Mouse (Mus musculus): ENCODE measurements around the gene Exoc3l. TPM values are rescaled to one million over a fixed set of nuclear protein-coding genes. Genes with fewer than 3 reads are reported as not detected.

Exoc3l gene
- total and polyA plus RNA-seq, 3 experiments, result 3.9 to 11.8 (median 4.7) TPM

- DNase-seq, result no peak
- TF ChIP-seq POLR2A (IDR thresholded peaks at IDR 0.05; ENCODE audit: insufficient read depth, low read depth, low read length), result no peak
- TF ChIP-seq CTCF (IDR thresholded peaks at IDR 0.05), result no peak
- TF ChIP-seq EP300 (IDR thresholded peaks at IDR 0.05; ENCODE audit: insufficient read depth, low read depth, low read length), result no peak
- 93% methylated on average over 12 of the region's 12 CpGs for WGBS
- intact Hi-C loops (cut with DNase I), result no loop called here
- Histone ChIP-seq H3K9ac (ENCODE audit: low read depth, low read length) (no peak overlapping the region), H3K27ac (no peak overlapping the region), H3K36me3 (ENCODE audit: control insufficient read depth, insufficient read depth, low read length) (no peaks in the 10 kb centered on the region), H3K4me1 (ENCODE audit: control insufficient read depth, insufficient read depth, low read length) (peaks cover 8% of the 10 kb centered on the region), H3K79me2 (replicated peaks; ENCODE audit: control insufficient read depth, insufficient read depth, low read length) (no peaks in the 10 kb centered on the region), H3K27me3 (ENCODE audit: control insufficient read depth, insufficient read depth, low read length) (no peaks in the 10 kb centered on the region), H3K4me3 (no peak overlapping the region)
These were observed 34.4 kb upstream of the Exoc3l start for GRCm38 (mm10) chr8:105330325-105330724.

GRCm38 (mm10) chr8:105326968-105327367 lies 31.1 kb upstream of the Exoc3l start:
- H3K4me1 ChIP-seq (ENCODE audit: control insufficient read depth, insufficient read depth, low read length), result peaks cover 8% of the 10 kb centered on the region
- H3K36me3 ChIP-seq (ENCODE audit: control insufficient read depth, insufficient read depth, low read length), result no peaks in the 10 kb centered on the region
- peak overlapping the region; percentile 93 for H3K27ac ChIP-seq
- peak overlapping the region; percentile 63 for H3K9ac ChIP-seq (ENCODE audit: low read depth, low read length)
- no peaks in the 10 kb centered on the region for H3K27me3 ChIP-seq (ENCODE audit: control insufficient read depth, insufficient read depth, low read length)
- TF ChIP-seq POLR2A (IDR thresholded peaks at IDR 0.05; ENCODE audit: insufficient read depth, low read depth, low read length) (no peak), CTCF (IDR thresholded peaks at IDR 0.05) (no peak), EP300 (IDR thresholded peaks at IDR 0.05; ENCODE audit: insufficient read depth, low read depth, low read length) (no peak)
- H3K79me2 ChIP-seq (replicated peaks; ENCODE audit: control insufficient read depth, insufficient read depth, low read length), result no peaks in the 10 kb centered on the region
- intact Hi-C loops (cut with DNase I), result loop anchor here (1.0 to 2.0 kb wide), 2 partner anchors 20 to 30 kb away; partner anchors contain the start of genes E2f4 and Fhod1
- peak overlapping the region; percentile 90 for H3K4me3 ChIP-seq
- 21% methylated on average over 6 of the region's 6 CpGs for WGBS
- no peak for DNase-seq

- TF ChIP-seq EP300 (IDR thresholded peaks at IDR 0.05; ENCODE audit: insufficient read depth, low read depth, low read length) (peak; percentile 62), POLR2A (IDR thresholded peaks at IDR 0.05; ENCODE audit: insufficient read depth, low read depth, low read length) (peak; percentile 95), CTCF (IDR thresholded peaks at IDR 0.05) (peak; percentile 62)
- H3K27ac ChIP-seq, result peak within 1 kb of the TSS; percentile 93
- no peaks in the 10 kb centered on the region for H3K79me2 ChIP-seq (replicated peaks; ENCODE audit: control insufficient read depth, insufficient read depth, low read length)
- no peaks in the 10 kb centered on the region for H3K27me3 ChIP-seq (ENCODE audit: control insufficient read depth, insufficient read depth, low read length)
- intact Hi-C loops (cut with DNase I), result loop anchor here (1.0 to 2.0 kb wide), 2 partner anchors 21 to 29 kb away; partner anchors contain the start of genes E2f4 and Fhod1
- WGBS, result 1% methylated on average over 36 of the region's 36 CpGs
- H3K4me1 ChIP-seq (ENCODE audit: control insufficient read depth, insufficient read depth, low read length), result peaks cover 8% of the 10 kb centered on the region
- H3K36me3 ChIP-seq (ENCODE audit: control insufficient read depth, insufficient read depth, low read length), result no peaks in the 10 kb centered on the region
- H3K4me3 ChIP-seq, result peak within 1 kb of the TSS; percentile 90
- peak; percentile 96 to 98 for DNase-seq
- peak within 1 kb of the TSS; percentile 77 for H3K9ac ChIP-seq (ENCODE audit: low read depth, low read length)
These were observed 30.3 kb upstream of the Exoc3l start, which contains the start of the genes Lrrc29 and Tmem208 for GRCm38 (mm10) chr8:105326141-105326672. Gene Lrrc29 (minus strand): TSS chr8:105326278. Gene Tmem208 (plus strand): TSS chr8:105326354.

- Histone ChIP-seq H3K4me1 (ENCODE audit: control insufficient read depth, insufficient read depth, low read length) (peaks cover 8% of the 10 kb centered on the region), H3K4me3 (peak overlapping the region; percentile 90), H3K36me3 (ENCODE audit: control insufficient read depth, insufficient read depth, low read length) (no peaks in the 10 kb centered on the region), H3K9ac (ENCODE audit: low read depth, low read length) (peak overlapping the region; percentile 77), H3K27ac (peak overlapping the region; percentile 93), H3K27me3 (ENCODE audit: control insufficient read depth, insufficient read depth, low read length) (no peaks in the 10 kb centered on the region), H3K79me2 (replicated peaks; ENCODE audit: control insufficient read depth, insufficient read depth, low read length) (no peaks in the 10 kb centered on the region)
- no peak for DNase-seq
- intact Hi-C loops (cut with DNase I), result loop anchor here (1.0 to 2.0 kb wide), 2 partner anchors 21 to 28 kb away; partner anchors contain the start of genes E2f4 and Fhod1
- TF ChIP-seq CTCF (IDR thresholded peaks at IDR 0.05), result no peak
- no peak for TF ChIP-seq POLR2A (IDR thresholded peaks at IDR 0.05; ENCODE audit: insufficient read depth, low read depth, low read length)
- TF ChIP-seq EP300 (IDR thresholded peaks at IDR 0.05; ENCODE audit: insufficient read depth, low read depth, low read length), result no peak
- 1% methylated on average over 12 of the region's 12 CpGs for WGBS
These were observed 29.8 kb upstream of the Exoc3l start for GRCm38 (mm10) chr8:105325641-105326093.

- intact Hi-C loops (cut with DNase I), result no loop called here
- DNase-seq, result no peak
- no peak for TF ChIP-seq POLR2A (IDR thresholded peaks at IDR 0.05; ENCODE audit: insufficient read depth, low read depth, low read length)
- TF ChIP-seq EP300 (IDR thresholded peaks at IDR 0.05; ENCODE audit: insufficient read depth, low read depth, low read length), result no peak
- no peak for TF ChIP-seq CTCF (IDR thresholded peaks at IDR 0.05)
- WGBS, result 71% methylated on average over 4 of the region's 4 CpGs
- Histone ChIP-seq H3K4me1 (ENCODE audit: control insufficient read depth, insufficient read depth, low read length) (peaks cover 8% of the 10 kb centered on the region), H3K4me3 (no peak overlapping the region), H3K9ac (ENCODE audit: low read depth, low read length) (no peak overlapping the region), H3K79me2 (replicated peaks; ENCODE audit: control insufficient read depth, insufficient read depth, low read length) (no peaks in the 10 kb centered on the region), H3K27me3 (ENCODE audit: control insufficient read depth, insufficient read depth, low read length) (no peaks in the 10 kb centered on the region), H3K36me3 (ENCODE audit: control insufficient read depth, insufficient read depth, low read length) (no peaks in the 10 kb centered on the region), H3K27ac (no peak overlapping the region)
These were observed 27.3 kb upstream of the Exoc3l start for GRCm38 (mm10) chr8:105323183-105323582.

- Histone ChIP-seq H3K4me3 (no peak overlapping the region), H3K27me3 (ENCODE audit: control insufficient read depth, insufficient read depth, low read length) (no peaks in the 10 kb centered on the region), H3K4me1 (ENCODE audit: control insufficient read depth, insufficient read depth, low read length) (peaks cover 1% of the 10 kb centered on the region; the same call in 1 of the 2 replicates), H3K27ac (no peak overlapping the region), H3K36me3 (ENCODE audit: control insufficient read depth, insufficient read depth, low read length) (no peaks in the 10 kb centered on the region), H3K79me2 (replicated peaks; ENCODE audit: control insufficient read depth, insufficient read depth, low read length) (no peaks in the 10 kb centered on the region), H3K9ac (ENCODE audit: low read depth, low read length) (no peak overlapping the region)
- intact Hi-C loops (cut with DNase I), result no loop called here
- DNase-seq, result no peak
- no peak for TF ChIP-seq EP300 (IDR thresholded peaks at IDR 0.05; ENCODE audit: insufficient read depth, low read depth, low read length)
- no peak for TF ChIP-seq CTCF (IDR thresholded peaks at IDR 0.05)
- no peak for TF ChIP-seq POLR2A (IDR thresholded peaks at IDR 0.05; ENCODE audit: insufficient read depth, low read depth, low read length)
- WGBS, result 85% methylated on average over 11 of the region's 11 CpGs
These were observed 22.8 kb upstream of the Exoc3l start for GRCm38 (mm10) chr8:105318662-105319190.
